Comparison of ENCODE assay signal across 14 mouse cellular contexts in genomic region chr2:163564646-163565045, GRCm38 (mm10). TPM values are rescaled to one million over a fixed set of nuclear protein-coding genes. Genes with fewer than 3 reads are reported as not detected.
DNase-seq lines count a peak whose midpoint lies in the region; ATAC-seq and TF ChIP-seq lines count a peak whose summit lies in the region.
"Had no signal": no experiment of that assay in that cellular context is flagged by ENCODE, and none has a peak within 500 bp of the region (broad histone marks: within the 10 kb centered on the region; RNA-seq: fewer than 3 reads in every experiment).

No protein-coding gene starts in this region.

- no peaks in the 10 kb centered on the region for H3K9me3 ChIP-seq in lung, postnatal 0 days (ENCODE audit: low read length)
- H3K9me3 ChIP-seq in limb, embryonic 14.5 days (ENCODE audit: control insufficient read depth, low read length): no peaks in the 10 kb centered on the region
- H3K9me3 ChIP-seq: forebrain, embryonic 12.5 days; hindbrain, embryonic 13.5 days had no signal

- TF ChIP-seq EP300 in lung, postnatal 0 days (IDR thresholded peaks at IDR 0.05): no peak

- peak; percentile 41 to 73 for DNase-seq in adrenal gland, postnatal 36 days
- no peak for DNase-seq in adrenal gland, adult 18-20 months (ENCODE audit: low spot score in 2 of 2)
- DNase-seq in lung, postnatal 0 days (ENCODE audit: low spot score): peak; percentile 27
- DNase-seq in lung, postnatal 10 days: no peak
- peak; percentile 51 for DNase-seq in ZHBTc4 (ENCODE audit: low read depth, low spot score)
- peak; percentile 37 for DNase-seq in limb, embryonic 14.5 days (ENCODE audit: low spot score)
- DNase-seq in cerebellum, adult 11 months: no peak
- no peak for DNase-seq in yolk sac, embryonic 10.5 days (ENCODE audit: low spot score)
- DNase-seq: cerebellum, adult 9-11 months had no signal

- no peak overlapping the region for H3K4me3 ChIP-seq in lung, postnatal 0 days (ENCODE audit: low read depth, low read length)
- no peak overlapping the region for H3K4me3 ChIP-seq in limb, embryonic 14.5 days (replicated peaks; ENCODE audit: low read length)
- H3K4me3 ChIP-seq: forebrain, embryonic 12.5 days; hindbrain, embryonic 13.5 days had no signal

- TF ChIP-seq CTCF in lung, postnatal 0 days (IDR thresholded peaks at IDR 0.05): no peak

- H3K4me1 ChIP-seq in lung, postnatal 0 days (ENCODE audit: insufficient read depth, low read depth, low read length): no peaks in the 10 kb centered on the region
- H3K4me1 ChIP-seq in limb, embryonic 14.5 days (ENCODE audit: control insufficient read depth, insufficient read depth, low read length): no peaks in the 10 kb centered on the region
- H3K4me1 ChIP-seq: forebrain, embryonic 12.5 days had no signal

- TF ChIP-seq POLR2A in limb, embryonic 14.5 days (IDR thresholded peaks at IDR 0.05; ENCODE audit: borderline replicate concordance, extremely low read depth, insufficient read depth, insufficient read length): no peak

- H3K27me3 ChIP-seq in lung, postnatal 0 days (replicated peaks; ENCODE audit: insufficient read depth, low read length): no peaks in the 10 kb centered on the region
- H3K27me3 ChIP-seq in limb, embryonic 14.5 days (ENCODE audit: control insufficient read depth, insufficient read depth, low read length): no peaks in the 10 kb centered on the region

- no peaks in the 10 kb centered on the region for H3K36me3 ChIP-seq in lung, postnatal 0 days (ENCODE audit: insufficient read depth, low read length)
- no peaks in the 10 kb centered on the region for H3K36me3 ChIP-seq in limb, embryonic 14.5 days (ENCODE audit: control insufficient read depth, insufficient read depth, low read length)
- H3K36me3 ChIP-seq: forebrain, embryonic 12.5 days; hindbrain, embryonic 13.5 days had no signal

- no peak for ATAC-seq in lung, postnatal 0 days
- ATAC-seq in limb, embryonic 14.5 days (ENCODE audit: low FRiP score, low read depth): no peak
- ATAC-seq: activated CD4-positive, CD25-positive, alpha-beta regulatory T cell, adult 4 months had no signal

- no peak overlapping the region for H3K4me2 ChIP-seq in lung, postnatal 0 days (replicated peaks; ENCODE audit: low read depth, low read length)
- H3K4me2 ChIP-seq in limb, embryonic 14.5 days (replicated peaks; ENCODE audit: low read depth, low read length, severe bottlenecking): no peak overlapping the region
- H3K4me2 ChIP-seq: forebrain, embryonic 12.5 days; hindbrain, embryonic 13.5 days had no signal

- no peak overlapping the region for H3K9ac ChIP-seq in lung, postnatal 0 days (replicated peaks; ENCODE audit: low read depth)
- no peak overlapping the region for H3K9ac ChIP-seq in limb, embryonic 14.5 days (ENCODE audit: low read depth, low read length, severe bottlenecking)
- H3K9ac ChIP-seq: forebrain, embryonic 12.5 days; hindbrain, embryonic 13.5 days had no signal

- no peak overlapping the region for H3K27ac ChIP-seq in lung, postnatal 0 days (ENCODE audit: low read length)
- no peak overlapping the region for H3K27ac ChIP-seq in limb, embryonic 14.5 days (replicated peaks; ENCODE audit: low read depth, low read length)
- H3K27ac ChIP-seq: forebrain, embryonic 12.5 days; hindbrain, embryonic 13.5 days had no signal

- WGBS in lung, postnatal 0 days: 22% methylated on average over 8 of the region's 8 CpGs
- WGBS in limb, embryonic 14.5 days: 23% methylated on average over 8 of the region's 8 CpGs

RNA-seq across cellular contexts. Expression of gene Ttpal, which starts 37.5 kb away (rescaled TPM):
- total RNA-seq in adrenal gland, postnatal 36 days (2021): 10 to 100 TPM; 22.7 to 34.8 TPM
- 10 to 100 TPM; 29.2 to 34.0 TPM for total RNA-seq in adrenal gland, adult 18-20 months (2021)
- 17.2 and 20.0 TPM in 2 replicates for polyA plus RNA-seq in lung, postnatal 0 days (2015; fragmentation: Nextera tagmentation; extraction: Ambion mirVana)
- 25.3 and 29.6 TPM in 2 replicates for polyA plus RNA-seq in limb, embryonic 14.5 days (2012; rRNA removed)
- 48.0 and 52.6 TPM in 2 replicates for polyA plus RNA-seq in limb, embryonic 14.5 days (2014; fragmentation: Nextera tagmentation; extraction: Ambion mirVana)

RNA-seq across cellular contexts. Expression of gene Hnf4a, which starts 58.0 kb away (rescaled TPM):
- under 1 TPM in 1 of 2 experiments, not detected in 1; 0.40 TPM for total RNA-seq in adrenal gland, postnatal 36 days (2021)
- under 1 TPM in 1 of 2 experiments, not detected in 1; 0.73 TPM for total RNA-seq in adrenal gland, adult 18-20 months (2021)
- 0.23 TPM in 1 of 2 replicates, not detected in the other for polyA plus RNA-seq in lung, postnatal 0 days (2015; fragmentation: Nextera tagmentation; extraction: Ambion mirVana)
- polyA plus RNA-seq in limb, embryonic 14.5 days (2012; rRNA removed): 0.12 and 0.20 TPM in 2 replicates
- not detected in 2 replicates for polyA plus RNA-seq in limb, embryonic 14.5 days (2014; fragmentation: Nextera tagmentation; extraction: Ambion mirVana)
- total RNA-seq: layer of hippocampus, postnatal 14 days had no signal
- polyA plus RNA-seq: activated CD4-positive, CD25-positive, alpha-beta regulatory T cell, adult 4 months; C2C12; forebrain, embryonic 12.5 days had no signal

Comparison
In these comparisons a context has a peak if more than half of its experiments do, and no peak if none do; other contexts are left out.
1. DNase-seq: peak in adrenal gland, postnatal 36 days (2 of 2), lung, postnatal 0 days (single experiment), ZHBTc4 (single experiment) and limb, embryonic 14.5 days (single experiment); none in adrenal gland, adult 18-20 months (0 of 2), lung, postnatal 10 days (single experiment), cerebellum, adult 11 months (single experiment) and yolk sac, embryonic 10.5 days (single experiment).